Mouse (Mus musculus) ovary, postnatal 14 days (tissue): ENCODE measurements around the gene Hsd17b1.

ENCODE experiments used
- DNase-seq: peaks from one replicate; pipeline ENCODE4 v3.0.0; 2022; ENCODE audit warnings: low spot score

The Hsd17b1 gene

DNA sequence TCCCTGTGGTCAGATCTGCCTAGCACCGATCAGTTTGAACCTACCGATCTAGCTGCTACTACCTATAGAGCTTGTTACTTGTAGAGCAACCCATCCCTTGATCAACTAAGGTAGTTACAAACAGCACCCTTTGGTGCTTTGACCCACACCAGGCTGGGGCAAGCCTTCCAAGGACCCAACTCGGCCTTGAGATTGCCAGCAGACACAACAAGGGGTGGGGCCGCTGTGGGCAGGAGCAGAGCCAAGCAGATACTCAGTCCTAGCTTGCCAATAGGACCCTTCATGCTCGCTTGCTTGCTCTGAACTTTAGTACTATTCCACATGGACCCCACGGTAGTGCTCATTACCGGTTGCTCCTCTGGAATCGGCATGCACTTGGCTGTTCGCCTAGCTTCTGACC is at the start of gene Hsd17b1:
Gene Hsd17b1 (plus strand): TSS at position 291 of the 400 bp plus-strand sequence.
- DNase-seq: no peak

DNA sequence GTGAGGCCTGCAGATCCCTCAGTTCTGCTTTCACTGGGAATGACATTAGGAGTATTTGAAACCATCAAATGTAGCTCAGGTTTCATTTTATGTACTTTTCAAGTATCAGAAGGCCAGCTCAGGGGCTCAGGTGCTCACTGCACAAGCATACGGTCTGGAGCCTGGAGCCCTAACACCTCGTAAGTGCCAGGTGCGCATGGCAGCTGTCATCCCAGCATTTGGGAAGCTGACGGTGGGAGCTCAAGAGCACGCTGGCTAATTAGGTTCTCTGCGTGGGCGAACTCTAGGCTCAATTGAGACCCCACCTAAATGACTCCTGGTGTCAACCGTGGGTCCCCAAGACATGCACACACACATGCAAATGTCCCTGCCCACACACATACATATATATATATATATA is 48.9 kb upstream of the Hsd17b1 start:
- no peak for DNase-seq

DNA sequence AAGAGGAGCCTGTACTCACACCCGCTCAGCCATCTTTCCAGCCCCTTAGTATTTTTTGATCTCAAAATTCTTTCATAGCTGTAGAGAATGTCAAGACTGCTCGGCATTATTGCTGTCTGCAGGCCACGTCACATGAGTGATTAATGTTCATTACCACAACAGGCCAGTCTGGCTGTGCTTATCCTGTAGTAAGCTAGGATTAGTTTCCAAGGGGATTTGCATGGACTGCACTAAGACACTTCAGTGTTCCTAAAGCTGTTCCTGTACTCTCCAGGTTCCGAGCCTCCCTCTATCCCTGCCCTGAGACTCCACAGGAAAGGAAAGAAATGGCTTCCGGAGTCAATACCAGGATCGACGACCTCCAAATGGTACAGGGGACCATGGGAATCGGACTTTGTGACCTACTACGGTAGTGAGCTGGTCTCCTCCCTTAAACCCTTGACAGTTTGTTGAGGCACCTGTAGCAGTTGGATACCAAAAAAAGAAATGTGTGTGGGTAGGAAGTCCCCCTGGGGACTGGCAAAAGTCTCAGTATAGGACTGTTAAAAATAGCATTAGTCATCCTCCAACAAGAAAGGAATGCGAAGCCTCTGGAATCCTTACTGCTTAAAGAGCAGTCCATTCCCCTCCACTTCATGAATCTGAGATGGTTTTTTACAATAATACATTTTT is 47.9 kb upstream of the Hsd17b1 start:
- no peak for DNase-seq

DNA sequence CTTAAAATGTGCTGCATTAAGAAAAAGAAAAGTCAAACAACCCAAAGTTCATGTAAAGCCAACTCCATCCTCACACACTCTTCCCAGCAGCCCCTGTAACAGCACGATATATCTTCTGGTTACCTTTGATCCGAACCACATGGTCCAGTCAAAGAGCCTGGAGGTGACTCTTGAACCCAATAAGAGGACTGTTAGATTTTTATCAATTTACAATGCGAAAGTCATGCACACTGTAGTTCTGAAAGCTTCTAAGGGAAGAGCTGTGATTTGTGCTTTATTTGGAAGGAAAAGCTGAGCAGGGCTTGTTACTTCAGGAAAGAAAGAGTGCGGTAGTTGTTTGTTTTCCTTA is 47.4 kb upstream of the Hsd17b1 start:
- DNase-seq: no peak

DNA sequence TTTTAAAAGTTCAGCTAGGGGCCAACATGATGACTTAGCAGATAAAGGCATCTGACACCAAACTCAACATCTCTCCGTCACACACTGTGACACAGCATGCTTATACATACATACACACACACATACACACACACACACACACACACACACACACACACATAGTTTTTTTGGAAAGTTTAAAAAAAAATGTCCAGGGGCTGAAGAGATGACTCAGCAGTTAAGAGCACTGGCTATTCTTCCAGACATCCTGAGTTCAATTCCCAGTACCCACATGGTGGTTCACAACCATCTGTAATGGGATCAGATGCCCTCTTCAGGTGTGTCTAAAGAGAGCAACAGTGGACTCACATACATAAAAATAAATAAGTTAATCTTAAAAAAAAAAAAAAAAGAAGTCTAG is 46.7 kb upstream of the Hsd17b1 start:
- DNase-seq: no peak

DNA sequence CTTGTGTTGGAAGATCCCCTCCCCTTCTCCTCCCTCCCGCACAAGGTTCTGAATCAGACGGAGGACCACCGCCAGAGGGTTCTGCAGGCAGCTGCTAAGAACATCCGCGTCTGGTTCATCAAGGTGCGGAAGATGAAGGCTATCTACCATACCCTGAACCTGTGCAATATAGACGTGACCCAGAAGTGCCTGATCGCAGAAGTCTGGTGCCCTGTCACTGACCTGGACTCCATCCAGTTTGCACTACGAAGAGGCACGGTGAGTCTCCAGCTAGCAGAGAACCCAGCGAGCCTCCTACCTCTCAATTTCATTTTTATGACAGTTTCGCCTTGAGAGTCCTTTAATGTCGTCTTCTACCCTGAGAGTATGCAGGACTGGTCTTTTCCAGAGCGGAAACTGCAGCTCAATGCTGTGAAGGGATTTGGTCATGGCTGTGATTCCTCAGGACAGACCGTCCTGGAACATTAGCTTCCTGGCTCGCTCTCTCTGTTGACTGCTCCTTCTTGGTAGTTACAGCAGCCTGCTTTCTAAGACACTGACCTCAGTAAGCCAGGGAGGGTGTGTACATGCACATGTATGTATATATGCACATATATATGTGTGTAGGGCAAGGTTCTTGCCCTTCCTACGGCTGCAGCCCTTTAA is 44.2 kb upstream of the Hsd17b1 start:
- no peak for DNase-seq

DNA sequence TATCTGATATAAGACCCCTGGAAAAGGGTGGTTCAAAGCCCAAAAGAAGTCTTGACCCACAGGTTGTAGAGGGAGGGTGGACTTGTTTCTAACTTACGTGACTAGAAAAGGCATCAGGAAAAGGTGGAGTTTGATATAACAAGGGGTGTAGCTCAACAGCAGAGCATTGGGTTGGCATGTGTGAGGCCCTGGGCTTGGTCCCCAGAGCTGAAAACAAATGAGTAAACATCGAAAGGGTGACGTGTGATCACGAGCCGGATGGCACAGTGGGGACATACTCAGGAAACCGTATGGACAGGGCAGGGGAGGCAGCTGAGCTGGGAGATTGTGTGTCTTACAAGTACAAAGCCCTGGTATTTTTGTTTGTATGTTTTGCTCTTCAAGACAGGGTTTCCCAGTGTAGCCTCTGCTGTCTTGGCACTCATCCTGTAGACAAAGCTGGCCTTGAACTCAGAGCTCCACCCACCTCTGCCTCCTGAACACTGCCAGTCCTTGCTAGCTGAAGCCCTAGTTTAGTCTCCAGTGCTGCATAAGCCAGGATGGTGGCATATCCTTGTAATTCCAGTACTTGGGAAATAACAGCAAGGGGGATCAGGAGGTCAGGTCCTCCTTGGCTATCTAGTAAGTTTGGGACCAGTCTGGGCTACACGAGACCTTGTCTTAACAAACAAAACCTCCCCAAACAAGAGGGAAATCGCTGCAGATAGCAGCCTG is 43.4 kb upstream of the Hsd17b1 start:
- no peak for DNase-seq

DNA sequence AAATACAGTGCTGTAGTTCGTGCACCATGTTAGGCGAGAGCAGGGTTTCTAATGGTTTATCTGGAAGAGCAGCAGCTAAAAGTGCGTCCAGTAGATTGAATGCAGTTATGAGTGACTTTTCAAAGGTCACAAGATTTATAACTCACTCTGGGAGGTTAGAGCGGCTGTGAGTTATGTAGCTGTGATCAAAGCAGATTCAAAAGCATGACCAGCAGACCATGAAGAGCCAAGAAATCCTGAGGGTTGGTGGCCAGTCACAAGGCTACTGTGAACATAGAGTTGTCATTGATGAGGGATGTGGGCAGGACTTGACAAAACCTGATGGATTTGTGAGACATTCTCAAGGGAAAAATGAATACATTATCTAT is 42.9 kb upstream of the Hsd17b1 start:
- DNase-seq: no peak

DNA sequence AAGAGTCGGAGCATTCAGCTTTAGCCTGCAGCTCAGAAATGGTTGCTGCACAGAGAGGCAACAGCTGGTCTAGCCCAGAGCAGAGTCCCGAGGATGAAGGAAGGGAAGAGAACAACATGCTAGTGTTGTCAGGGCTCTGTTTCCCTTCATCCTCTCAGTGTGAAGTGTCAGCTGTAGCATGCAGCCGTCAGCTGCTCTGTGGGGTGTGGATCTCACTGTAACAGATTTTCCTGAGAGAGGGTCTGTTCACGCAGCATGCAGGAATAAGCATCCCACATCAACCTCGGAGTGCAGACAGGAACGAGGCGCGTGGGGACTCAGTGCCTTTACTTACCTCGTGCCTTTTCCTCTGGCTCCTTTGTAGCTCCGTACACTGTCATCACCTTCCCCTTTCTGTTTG is 40.4 kb upstream of the Hsd17b1 start:
- DNase-seq: no peak

DNA sequence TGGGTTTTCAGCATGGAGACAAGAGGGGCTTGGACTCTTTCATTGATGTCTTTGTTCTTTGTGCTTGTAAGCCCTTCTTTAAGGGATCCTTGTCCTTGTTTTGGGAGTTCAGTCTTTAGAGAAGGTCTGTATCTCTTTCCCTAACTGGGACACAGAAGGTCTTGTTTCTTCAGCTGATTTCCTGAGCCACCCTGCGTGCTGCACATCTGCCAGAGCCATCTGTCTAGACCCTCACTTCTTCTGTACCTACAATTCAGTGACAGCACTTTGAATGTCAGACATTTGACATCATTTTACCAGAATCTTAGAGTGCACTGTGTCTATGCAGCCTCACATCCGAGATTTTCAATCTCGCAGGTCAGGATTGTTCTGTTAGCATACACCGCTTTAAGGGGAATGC is 32.4 kb upstream of the Hsd17b1 start:
- DNase-seq: no peak

DNA sequence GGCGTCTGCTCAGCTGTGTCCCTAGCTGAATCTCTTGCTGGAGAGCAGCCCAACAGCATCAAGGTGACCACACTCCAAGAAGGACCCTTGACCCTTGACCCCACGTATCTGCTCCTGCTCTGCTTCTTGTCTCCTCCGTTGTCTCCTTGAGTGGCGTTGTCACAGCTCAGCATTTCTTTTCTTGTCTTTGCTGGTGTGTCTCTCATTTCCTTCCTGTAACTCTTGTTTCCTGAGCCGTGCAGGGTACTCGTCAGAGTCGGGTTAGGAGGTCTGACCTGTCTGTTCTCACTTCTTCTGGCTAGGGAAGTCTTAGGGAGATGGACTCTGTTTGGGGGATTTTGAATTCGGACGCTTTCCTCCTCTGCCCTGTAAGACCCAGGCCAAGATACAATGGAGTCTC is 31.8 kb upstream of the Hsd17b1 start:
- DNase-seq: no peak

DNA sequence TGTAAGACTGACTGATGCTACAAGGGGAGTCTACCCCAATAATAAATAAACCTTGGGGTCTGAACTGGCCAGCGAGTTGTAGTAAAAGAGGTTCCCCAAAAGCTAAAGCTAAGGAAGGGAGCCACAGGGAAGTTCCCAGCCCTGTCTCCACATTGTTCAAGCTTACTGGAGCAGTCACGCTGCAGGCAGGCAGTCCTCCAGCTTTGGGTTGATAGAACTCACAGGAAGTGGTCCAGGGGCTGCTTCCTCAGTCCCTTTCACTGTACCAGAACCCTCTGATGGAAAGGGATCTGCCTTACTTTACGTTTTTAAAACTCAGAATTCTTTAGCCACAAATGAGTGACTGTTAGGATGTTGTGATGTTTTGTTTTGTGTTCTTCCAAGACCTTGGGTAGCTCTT is 30.7 kb upstream of the Hsd17b1 start:
- DNase-seq: no peak

DNA sequence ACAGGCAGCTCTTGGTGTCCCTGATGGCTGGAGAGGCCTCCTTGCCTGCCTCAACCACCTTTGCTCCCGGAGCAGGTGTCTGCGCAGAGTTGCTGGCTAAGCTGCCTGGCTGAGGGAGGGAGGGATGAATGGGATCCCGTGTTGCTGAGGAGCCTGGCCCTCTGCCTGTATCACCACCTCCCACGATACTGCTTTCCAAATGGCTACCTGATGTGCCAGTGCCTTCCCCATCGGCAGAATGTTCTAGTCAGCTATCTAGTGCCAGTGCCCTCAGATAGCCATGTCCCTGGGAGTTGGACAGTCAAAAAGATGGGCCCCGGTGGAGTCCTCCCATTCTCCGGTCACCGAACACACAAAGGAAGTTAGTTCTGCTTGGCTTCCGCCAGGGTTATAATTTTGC is 27.9 kb upstream of the Hsd17b1 start:
- no peak for DNase-seq

DNA sequence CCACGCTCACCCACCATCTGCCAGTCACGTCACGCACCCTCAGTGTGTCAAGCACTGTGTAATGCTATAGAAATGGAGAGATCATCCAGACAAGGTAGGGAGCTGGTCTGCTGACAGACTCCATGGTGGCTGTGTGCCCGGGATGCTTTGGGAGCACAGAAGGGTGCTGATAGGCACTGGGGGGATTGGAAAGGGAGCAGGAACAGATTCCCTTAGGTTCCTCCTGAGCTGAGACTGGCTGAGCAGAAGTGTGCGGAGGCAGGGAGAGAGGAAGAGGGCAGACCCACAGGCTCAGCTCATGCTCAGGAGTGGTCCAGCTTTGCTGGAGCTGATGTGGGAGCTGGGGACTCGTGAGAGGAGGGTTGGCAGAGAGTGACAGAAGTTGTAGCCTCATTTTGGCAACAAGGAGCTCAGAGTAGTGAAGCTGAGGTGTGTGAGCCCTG is 27.1 kb upstream of the Hsd17b1 start:
- DNase-seq: no peak

DNA sequence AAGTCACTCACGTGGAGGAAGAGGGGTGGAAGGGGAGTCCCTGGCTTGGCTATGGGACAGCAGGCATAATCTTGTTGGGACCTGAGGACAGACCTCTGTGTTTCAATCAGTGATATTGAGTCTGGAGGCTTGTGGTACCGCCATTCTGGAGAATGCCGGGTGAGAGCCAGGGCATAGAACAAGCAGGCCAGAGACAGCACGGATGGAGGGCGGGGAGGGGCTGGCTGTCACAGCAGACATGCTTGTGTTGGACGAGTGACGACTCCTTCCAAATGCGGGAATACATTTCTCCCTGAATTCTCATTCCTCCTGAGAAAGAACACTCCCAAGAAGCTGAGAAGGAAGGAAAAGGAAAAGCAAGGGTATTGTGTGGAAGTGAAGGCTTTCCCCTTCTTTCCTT is 26.6 kb upstream of the Hsd17b1 start:
- DNase-seq: no peak

DNA sequence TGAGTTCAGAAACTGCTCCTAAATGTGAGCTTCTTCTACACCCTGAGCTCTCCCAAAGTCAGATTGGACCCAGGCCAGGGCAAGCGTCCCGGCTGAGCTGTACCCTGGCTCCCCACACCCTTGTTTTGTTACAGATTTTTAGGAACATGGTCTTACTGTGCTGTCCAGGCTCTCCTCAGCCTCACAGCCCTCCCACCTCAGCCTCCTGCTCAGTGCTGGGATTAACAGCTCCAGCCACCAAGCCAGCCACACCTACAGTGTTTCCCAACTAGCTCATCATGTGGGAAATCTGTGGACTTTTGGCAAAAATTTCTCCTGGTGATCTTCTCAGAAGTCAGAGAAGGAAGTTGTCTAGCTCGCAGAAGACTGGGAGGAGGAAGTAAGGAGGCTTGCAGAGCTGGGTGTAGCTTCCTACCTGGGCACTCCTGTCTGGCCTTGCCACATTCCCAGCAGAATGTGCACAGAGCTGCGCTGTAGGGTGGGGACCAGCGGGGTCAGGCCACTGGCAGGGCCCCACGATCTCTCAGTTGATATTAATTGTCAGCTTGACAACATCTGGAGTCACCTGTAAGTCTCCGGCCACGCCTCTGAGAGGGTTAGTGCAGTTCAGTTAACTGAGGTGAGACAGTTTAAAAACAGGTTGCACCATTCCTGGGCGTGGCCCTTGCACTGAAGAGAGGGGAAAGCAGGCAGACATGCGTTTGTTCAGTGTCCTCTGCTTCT is 25.3 kb upstream of the Hsd17b1 start:
- peak; percentile 46 for DNase-seq

DNA sequence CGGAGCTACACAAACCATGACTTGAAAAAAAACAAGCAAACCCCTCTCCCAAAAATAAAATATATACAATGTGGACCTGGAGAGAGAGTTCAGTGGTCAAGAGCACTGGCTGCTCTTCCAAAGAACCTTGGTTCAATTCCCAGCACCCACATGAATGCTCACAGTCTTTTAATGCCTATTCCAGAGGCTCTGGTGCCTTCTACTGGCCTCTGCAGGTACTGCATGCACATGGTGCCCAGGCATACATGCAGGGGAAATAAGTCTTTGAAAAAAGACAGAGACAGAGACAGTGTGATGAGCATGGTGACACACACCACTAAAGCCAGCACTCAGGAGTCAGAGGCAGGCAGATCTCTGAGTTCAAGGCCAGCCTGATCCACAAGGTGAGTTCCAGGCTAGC is 24.2 kb upstream of the Hsd17b1 start:
- no peak for DNase-seq

DNA sequence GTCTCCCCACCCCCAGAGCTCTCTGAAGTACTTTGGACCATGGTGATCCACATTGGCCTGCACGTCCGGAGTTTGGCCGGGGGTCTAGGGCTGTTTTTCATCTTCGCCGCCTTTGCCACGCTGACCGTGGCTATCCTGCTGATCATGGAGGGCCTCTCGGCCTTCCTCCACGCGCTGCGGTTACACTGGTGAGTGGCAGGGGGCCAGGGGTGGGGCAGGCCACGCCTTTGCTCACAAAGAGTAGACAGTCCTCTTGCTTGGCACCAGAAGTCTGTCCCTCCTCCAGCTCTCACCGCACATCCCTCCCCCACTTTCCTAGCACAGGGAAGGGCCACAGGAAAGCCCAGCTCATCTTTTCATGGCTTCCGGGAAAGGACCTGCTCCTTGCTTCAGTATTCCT is 22.8 kb upstream of the Hsd17b1 start:
- no peak for DNase-seq

DNA sequence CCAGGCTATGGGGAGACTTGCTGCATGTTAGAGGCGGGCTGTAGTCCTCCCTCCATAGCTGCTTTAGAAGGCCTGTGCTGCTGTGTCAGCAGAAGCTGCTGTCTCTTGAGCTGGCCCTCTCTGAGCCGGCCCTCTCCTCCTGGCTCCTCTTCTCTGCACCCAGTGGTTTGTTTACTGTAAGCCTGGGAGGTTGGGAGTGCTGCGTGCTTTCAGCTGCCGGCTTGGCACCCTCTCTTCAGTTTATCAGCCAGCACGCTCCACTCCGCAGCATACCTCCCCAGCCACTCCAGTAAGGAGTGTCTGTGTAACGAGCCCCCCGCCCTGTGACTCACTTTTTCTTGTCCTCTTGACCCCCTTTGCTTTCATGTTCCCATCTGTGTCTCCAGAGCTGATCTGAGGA is 21.3 kb upstream of the Hsd17b1 start:
- peak; percentile 60 for DNase-seq

DNA sequence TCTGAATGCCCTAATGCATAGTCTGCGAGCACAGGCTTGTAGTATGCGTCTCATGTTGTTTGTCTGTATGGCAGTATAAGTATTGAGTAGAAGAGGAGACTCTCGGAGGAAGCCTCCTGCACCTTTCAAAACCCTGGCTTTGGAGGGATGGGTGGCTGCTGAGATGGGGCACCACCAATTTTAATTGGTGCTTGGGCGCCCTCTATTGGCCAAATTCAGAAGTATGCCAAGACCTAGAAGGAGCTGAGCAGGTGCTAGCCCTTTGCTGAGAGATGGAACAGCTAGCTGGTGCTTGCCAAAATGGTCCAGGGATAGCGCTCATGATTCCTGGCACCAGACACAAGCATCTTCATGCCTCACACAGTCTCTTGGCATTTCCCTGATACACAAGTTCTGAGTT is 20.4 kb upstream of the Hsd17b1 start:
- DNase-seq: peak; percentile 92

DNA sequence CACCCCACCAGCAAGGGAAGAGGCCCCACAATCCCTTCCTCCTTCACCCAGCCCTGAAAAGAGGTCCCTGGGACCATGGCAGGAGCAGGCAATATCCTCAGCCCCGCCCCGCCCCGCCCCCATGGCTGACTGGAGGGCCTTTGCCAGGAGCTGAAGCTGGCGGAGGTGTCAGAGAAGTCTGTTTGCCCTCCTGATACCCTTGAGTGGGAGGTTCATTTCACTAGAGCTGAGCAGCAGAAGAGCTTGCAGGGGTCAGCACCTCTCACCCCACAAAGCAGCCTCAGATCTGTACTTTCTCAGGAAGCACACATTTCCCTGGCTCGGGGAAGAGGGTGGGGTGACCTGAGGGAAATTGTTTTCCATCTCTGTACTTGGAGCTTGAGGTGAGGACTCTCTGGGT is 19.5 kb upstream of the Hsd17b1 start:
- no peak for DNase-seq

DNA sequence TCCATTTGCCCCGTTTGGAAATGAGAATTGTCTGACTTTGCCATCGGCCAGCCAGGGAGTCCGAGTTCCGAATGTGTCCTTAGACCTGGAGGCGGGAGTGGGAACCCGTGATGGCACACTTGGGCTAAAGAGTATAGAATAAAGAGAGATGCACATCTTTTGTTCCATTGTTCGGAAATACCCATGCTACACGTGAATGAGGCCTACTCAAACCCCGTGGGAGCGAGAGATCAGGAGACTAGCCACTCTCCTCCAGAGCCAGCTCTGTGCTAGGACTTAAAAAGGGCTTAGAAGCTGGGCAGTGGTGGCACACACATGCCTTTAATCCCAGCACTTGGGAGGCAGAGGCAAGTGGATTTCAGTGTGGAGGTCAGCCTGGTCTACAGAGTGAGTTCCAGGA is 18.7 kb upstream of the Hsd17b1 start:
- DNase-seq: no peak

DNA sequence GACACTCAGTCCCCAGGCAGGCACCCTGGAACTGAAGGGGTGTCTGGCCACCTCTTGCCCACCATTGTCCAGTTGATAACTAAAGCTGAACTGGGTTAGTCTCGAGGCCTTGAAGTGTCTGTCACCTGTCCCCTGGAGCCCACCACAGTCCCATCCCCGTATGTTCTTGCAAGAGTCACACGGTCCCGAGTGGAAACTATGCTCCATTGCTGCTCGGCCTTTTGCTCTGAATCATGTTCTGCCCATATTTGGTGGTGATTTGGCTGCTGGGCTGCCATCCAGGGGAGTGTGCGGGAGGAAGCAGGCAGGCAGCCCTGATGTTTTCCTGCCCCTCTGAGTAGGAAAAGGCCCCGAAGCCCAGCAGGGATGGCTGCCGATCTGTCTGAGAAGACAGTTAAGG is 18.1 kb upstream of the Hsd17b1 start:
- DNase-seq: peak; percentile 60
